Mouse (Mus musculus): ENCODE measurements around the gene Myzap. TPM values are rescaled to one million over a fixed set of nuclear protein-coding genes. Genes with fewer than 3 reads are reported as not detected.

The Myzap gene
- polyA plus RNA-seq (2014; fragmentation: Illumina TruSeq; extraction: RNeasy Lipid Tissue Mini Kit (QIAGEN cat#74804); ENCODE audit: low read depth, low replicate concordance), result 5.8 TPM

GRCm38 (mm10) chr9:71591938-71592548 is at the start of gene Myzap:
Gene Myzap (minus strand): TSS chr9:71592360.

GRCm38 (mm10) chr9:71485475-71486094 is 106.6 kb downstream of the Myzap start, which contains the start of gene Polr2m:
Gene Polr2m (minus strand): TSS chr9:71485935.

Other genes starting within 250 kb of the Myzap start
- 220 TPM for gene Polr2m, start 106.4 kb downstream of the Myzap start, polyA plus RNA-seq (2014; fragmentation: Illumina TruSeq; extraction: RNeasy Lipid Tissue Mini Kit (QIAGEN cat#74804); ENCODE audit: low read depth, low replicate concordance)
- 33.8 TPM for gene Cgnl1, start 179.2 kb upstream of the Myzap start, polyA plus RNA-seq (2014; fragmentation: Illumina TruSeq; extraction: RNeasy Lipid Tissue Mini Kit (QIAGEN cat#74804); ENCODE audit: low read depth, low replicate concordance)

Data from adrenal gland, adult 10 weeks (tissue).